Mouse (Mus musculus): ENCODE data around the gene Gm20696. TPM values are rescaled to one million over a fixed set of nuclear protein-coding genes. Genes with fewer than 3 reads are reported as not detected.
A peak's percentile ranks its signal among the peaks of the same experiment; 100 is the strongest.

Gene Gm20696
- total and polyA plus RNA-seq, 3 experiments = 0.59 TPM; not detected in 2

- Histone ChIP-seq H3K4me2 (ENCODE audit: insufficient read depth, low read depth, poor library complexity, severe bottlenecking) (no peak overlapping the region), H3K9ac (ENCODE audit: insufficient read depth, low read depth) (no peak overlapping the region), H3K79me2 (replicated peaks; ENCODE audit: control insufficient read depth, extremely low read depth, insufficient read depth, poor library complexity, severe bottlenecking) (peaks cover 7% of the 10 kb centered on the region; the same call in 1 of the 2 replicates), H3K27ac (ENCODE audit: insufficient read depth, low read depth) (no peak overlapping the region), H3K9me3 (replicated peaks; ENCODE audit: low read length) (no peaks in the 10 kb centered on the region), H3K4me3 (replicated peaks in 1 of 3; ENCODE audit: low read depth in 2 of 3, low read length in 2 of 3, poor library complexity in 1 of 3) (no peak overlapping the region), H3K36me3 (replicated peaks in 1 of 2; ENCODE audit: control insufficient read depth in 1 of 2, insufficient read depth in 1 of 2, low read length in 1 of 2) (peaks cover 0 to 40% of the 10 kb centered on the region in 2 experiments), H3K27me3 (replicated peaks) (no peaks in the 10 kb centered on the region), H3K4me1 (ENCODE audit: control insufficient read depth in 1 of 2, insufficient read depth in 2 of 2) (peaks cover 22 to 47% of the 10 kb centered on the region in 2 experiments)
- TF ChIP-seq HCFC1 (IDR thresholded peaks at IDR 0.05; ENCODE audit: low read depth, low read length) = no peak
- no peak for TF ChIP-seq RAD21 (IDR thresholded peaks at IDR 0.05; ENCODE audit: low read depth, low read length)
- no peak for TF ChIP-seq NRF1 (IDR thresholded peaks at IDR 0.05; ENCODE audit: low read depth, low read length)
- DNase-seq (ENCODE audit: extremely low read depth) = no peak
- in situ Hi-C loops (cut with MboI; ENCODE audit: low pct_ligation_motif_present, low pct_unique_long_range_greater_than_20kb, low sequenced_read_pairs) = loop anchor here (25.0 kb wide), 1 partner anchor 127 kb away; no protein-coding TSS in a partner anchor
- dilution Hi-C loops (cut with MboI; ENCODE audit: extremely low pct_ligation_motif_present, extremely low pct_unique_long_range_greater_than_20kb, low sequenced_read_pairs) = no loop called here
These were observed 6.2 kb downstream of the Gm20696 start for GRCm38 (mm10) chr6:99660443-99660842.

DNA sequence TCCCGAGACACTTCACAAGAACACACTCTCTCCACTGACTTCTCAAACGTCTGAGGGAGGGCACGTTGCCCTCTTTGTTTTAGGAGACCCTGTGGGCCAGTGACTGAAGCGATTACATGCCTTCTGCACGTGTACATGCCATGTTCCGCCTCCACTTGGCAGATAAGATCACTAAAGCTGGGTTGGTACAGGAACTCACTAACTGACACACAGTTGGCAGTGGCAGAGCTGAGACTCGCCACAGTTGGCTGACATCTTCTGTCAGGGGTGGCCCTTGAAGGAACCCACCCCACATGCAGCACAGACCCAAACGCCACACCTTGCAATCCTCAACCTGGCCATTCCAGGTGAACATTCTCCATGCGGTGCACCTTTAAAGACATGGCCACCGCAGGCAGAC, 8.0 kb downstream of the Gm20696 start:
- no peaks in the 10 kb centered on the region for H3K9me3 ChIP-seq (replicated peaks; ENCODE audit: low read length)
- TF ChIP-seq CTCF (conservative IDR thresholded peaks at IDR 0.05 in 1 of 2, IDR thresholded peaks at IDR 0.05 in 1 of 2; ENCODE audit: low read depth in 2 of 2, low read length in 2 of 2) = no peak
- no peak for TF ChIP-seq ZNF384 (IDR thresholded peaks at IDR 0.05; ENCODE audit: low read depth, low read length)
- no peak for TF ChIP-seq NRF1 (IDR thresholded peaks at IDR 0.05; ENCODE audit: low read depth, low read length)
- no peak for TF ChIP-seq PAX5 (IDR thresholded peaks at IDR 0.05; ENCODE audit: low read length)
- TF ChIP-seq MEF2A (IDR thresholded peaks at IDR 0.05; ENCODE audit: borderline replicate concordance, low read depth, low read length) = no peak
- TF ChIP-seq POLR2AphosphoS2 (IDR thresholded peaks at IDR 0.05; ENCODE audit: low read depth, low read length) = no peak
- no peak for TF ChIP-seq KAT2A (IDR thresholded peaks at IDR 0.05; ENCODE audit: insufficient replicate concordance, low read length)
- no peak for TF ChIP-seq JUND (conservative IDR thresholded peaks at IDR 0.05; ENCODE audit: low read depth, low read length)
- TF ChIP-seq POLR2A (IDR thresholded peaks at IDR 0.05; ENCODE audit: low read depth, low read length) = no peak
- TF ChIP-seq ZC3H11A (IDR thresholded peaks at IDR 0.05; ENCODE audit: low read depth, low read length) = no peak
- peaks cover 16 to 45% of the 10 kb centered on the region in 2 experiments for H3K4me1 ChIP-seq (ENCODE audit: control insufficient read depth in 1 of 2, insufficient read depth in 2 of 2)
- no peak overlapping the region for H3K4me2 ChIP-seq (ENCODE audit: insufficient read depth, low read depth, poor library complexity, severe bottlenecking)
- H3K9ac ChIP-seq (ENCODE audit: insufficient read depth, low read depth) = no peak overlapping the region
- dilution Hi-C loops (cut with MboI; ENCODE audit: extremely low pct_ligation_motif_present, extremely low pct_unique_long_range_greater_than_20kb, low sequenced_read_pairs) (no loop called here), in situ Hi-C loops (cut with MboI; ENCODE audit: low pct_ligation_motif_present, low pct_unique_long_range_greater_than_20kb, low sequenced_read_pairs) (loop anchor here (25.0 kb wide), 1 partner anchor 129 kb away; no protein-coding TSS in a partner anchor)
- DNase-seq (ENCODE audit: extremely low read depth) = no peak
- no peak overlapping the region for H3K4me3 ChIP-seq (replicated peaks in 1 of 3; ENCODE audit: low read depth in 2 of 3, low read length in 2 of 3, poor library complexity in 1 of 3)
- no peaks in the 10 kb centered on the region; the same call in 1 of the 2 replicates for H3K79me2 ChIP-seq (replicated peaks; ENCODE audit: control insufficient read depth, extremely low read depth, insufficient read depth, poor library complexity, severe bottlenecking)
- no peaks in the 10 kb centered on the region for H3K27me3 ChIP-seq (replicated peaks)
- H3K36me3 ChIP-seq (replicated peaks in 1 of 2; ENCODE audit: control insufficient read depth in 1 of 2, insufficient read depth in 1 of 2, low read length in 1 of 2) = peaks cover 0 to 39% of the 10 kb centered on the region in 2 experiments
- no peak overlapping the region for H3K27ac ChIP-seq (ENCODE audit: insufficient read depth, low read depth)

DNA sequence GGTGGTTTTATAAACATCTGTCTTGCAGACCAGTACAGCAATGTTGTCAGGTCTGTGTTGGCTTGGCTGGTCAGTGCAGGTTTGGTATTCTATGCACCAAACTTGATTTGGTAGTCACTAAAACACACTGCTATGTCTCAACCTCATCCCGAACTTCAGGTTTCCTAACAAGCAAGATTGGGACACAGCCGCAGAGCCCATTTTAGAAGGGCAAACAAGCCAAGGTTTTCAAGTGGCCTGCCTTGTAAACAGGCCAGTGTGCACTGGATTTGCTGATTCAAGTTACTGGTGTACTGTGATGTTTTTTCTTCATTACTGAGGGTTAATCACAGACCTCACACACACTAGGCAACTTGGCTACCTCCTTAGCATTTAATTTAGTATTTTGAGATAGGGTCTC, 10.5 kb downstream of the Gm20696 start:
- peak overlapping the region; percentile 43 to 63 (median 51) for H3K4me3 ChIP-seq (replicated peaks in 1 of 3; ENCODE audit: low read depth in 2 of 3, low read length in 2 of 3, poor library complexity in 1 of 3)
- H3K27me3 ChIP-seq (replicated peaks) = no peaks in the 10 kb centered on the region
- TF ChIP-seq MAFK (IDR thresholded peaks at IDR 0.05; ENCODE audit: insufficient replicate concordance, low read length) (no peak), E2F4 (IDR thresholded peaks at IDR 0.05; ENCODE audit: insufficient replicate concordance, low read depth, low read length) (no peak), ETS1 (conservative IDR thresholded peaks at IDR 0.05; ENCODE audit: low read depth, low read length) (no peak), ZNF384 (IDR thresholded peaks at IDR 0.05; ENCODE audit: low read depth, low read length) (no peak), MAX (IDR thresholded peaks at IDR 0.05; ENCODE audit: low read length) (no peak), TBP (conservative IDR thresholded peaks at IDR 0.05; ENCODE audit: low read depth, low read length) (no peak), CHD2 (IDR thresholded peaks at IDR 0.05; ENCODE audit: low read length) (no peak), MXI1 (IDR thresholded peaks at IDR 0.05; ENCODE audit: low read depth, low read length) (no peak), POLR2AphosphoS2 (IDR thresholded peaks at IDR 0.05; ENCODE audit: low read depth, low read length) (no peak)
- no peak for DNase-seq (ENCODE audit: extremely low read depth)
- dilution Hi-C loops (cut with MboI; ENCODE audit: extremely low pct_ligation_motif_present, extremely low pct_unique_long_range_greater_than_20kb, low sequenced_read_pairs) = no loop called here
- no peaks in the 10 kb centered on the region for H3K9me3 ChIP-seq (replicated peaks; ENCODE audit: low read length)
- no peaks in the 10 kb centered on the region; the same call in 1 of the 2 replicates for H3K79me2 ChIP-seq (replicated peaks; ENCODE audit: control insufficient read depth, extremely low read depth, insufficient read depth, poor library complexity, severe bottlenecking)
- peaks cover 0 to 31% of the 10 kb centered on the region in 2 experiments for H3K36me3 ChIP-seq (replicated peaks in 1 of 2; ENCODE audit: control insufficient read depth in 1 of 2, insufficient read depth in 1 of 2, low read length in 1 of 2)
- H3K9ac ChIP-seq (ENCODE audit: insufficient read depth, low read depth) = peak overlapping the region; percentile 19; the same call in 1 of the 2 replicates
- H3K4me1 ChIP-seq (ENCODE audit: control insufficient read depth in 1 of 2, insufficient read depth in 2 of 2) = peaks cover 7 to 58% of the 10 kb centered on the region in 2 experiments; a peak in 3 of 4 replicates
- no peak overlapping the region for H3K27ac ChIP-seq (ENCODE audit: insufficient read depth, low read depth)
- in situ Hi-C loops (cut with MboI; ENCODE audit: low pct_ligation_motif_present, low pct_unique_long_range_greater_than_20kb, low sequenced_read_pairs) = loop anchor here (25.0 kb wide), 1 partner anchor 131 kb away; no protein-coding TSS in a partner anchor
- peak overlapping the region; percentile 72 for H3K4me2 ChIP-seq (ENCODE audit: insufficient read depth, low read depth, poor library complexity, severe bottlenecking)
